In the genomic region with DNA sequence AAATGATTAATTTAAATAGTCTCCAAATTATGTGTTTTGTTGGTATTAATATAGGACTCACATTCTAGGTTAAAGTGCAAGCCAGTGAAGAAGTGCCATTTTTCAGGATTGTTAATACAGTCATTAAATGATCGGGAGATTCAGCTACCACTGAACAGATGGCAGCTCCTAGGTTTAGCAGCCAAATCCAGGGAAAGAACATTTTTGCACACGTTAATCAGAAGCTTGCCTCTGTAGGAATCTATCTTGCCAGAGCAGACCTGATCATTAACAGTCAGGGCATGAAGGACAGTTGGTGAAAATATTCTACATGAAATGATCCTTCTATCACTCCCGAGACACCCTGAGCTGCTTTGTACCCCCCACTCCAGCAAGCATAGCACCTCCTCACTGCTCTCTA, we compare ENCODE assay signal across 21 mouse cellular contexts.
A peak's percentile ranks its signal among the peaks of the same experiment; 100 is the strongest.
DNase-seq lines count a peak whose midpoint lies in the region; ATAC-seq and TF ChIP-seq lines count a peak whose summit lies in the region.
"Had no signal": no experiment of that assay in that cellular context is flagged by ENCODE, and none has a peak within 500 bp of the region (broad histone marks: within the 10 kb centered on the region; RNA-seq: fewer than 3 reads in every experiment).

No protein-coding gene starts in this region.

- WGBS in forebrain, embryonic 13.5 days, result 71% methylated on average over 3 of the region's 3 CpGs
- WGBS in forebrain, postnatal 0 days, result 43% methylated on average over 3 of the region's 3 CpGs

- no peak overlapping the region for H3K9ac ChIP-seq in forebrain, embryonic 13.5 days
- H3K9ac ChIP-seq in forebrain, postnatal 0 days, result no peak overlapping the region
- H3K9ac ChIP-seq: limb, embryonic 13.5 days; liver, embryonic 15.5 days had no signal

- H3K27ac ChIP-seq in forebrain, embryonic 13.5 days, result 0 out of 2 replicates have a peak overlapping the region, but pooled peaks have one; percentile 51
- no peak overlapping the region for H3K27ac ChIP-seq in forebrain, postnatal 0 days (ENCODE audit: low read depth, low read length)
- H3K27ac ChIP-seq: heart, embryonic 10.5 days; limb, embryonic 13.5 days; liver, embryonic 15.5 days; midbrain, embryonic 10.5 days had no signal

- no peak for DNase-seq in forebrain, postnatal 0 days
- DNase-seq in layer of hippocampus, adult 11-12 months (ENCODE audit: low spot score), result peak; percentile 45
- no peak for DNase-seq in layer of hippocampus, postnatal 25 days (ENCODE audit: extremely low spot score in 1 of 2, low spot score in 1 of 2)
- peak; percentile 42 to 50 for DNase-seq in cerebellum, postnatal 10 days
- peak; percentile 31 to 36 for DNase-seq in layer of hippocampus, postnatal 36 days
- DNase-seq: adrenal gland, adult 2 months; gastrocnemius, postnatal 25 days; heart, postnatal 10 days; kidney, adult 18-20 months; kidney, postnatal 25 days; thymus, postnatal 36 days had no signal

- ATAC-seq in forebrain, embryonic 13.5 days, result no peak; the same call in 1 of the 2 replicates
- no peak for ATAC-seq in forebrain, postnatal 0 days
- no peak for ATAC-seq in granulocyte monocyte progenitor cell, adult 5-6 weeks (replicated peaks; ENCODE audit: poor library complexity, severe bottlenecking)
- no peak for ATAC-seq in megakaryocyte-erythroid progenitor cell, adult 5-6 weeks (replicated peaks; ENCODE audit: low FRiP score, low TSS enrichment, poor library complexity, severe bottlenecking)
- ATAC-seq: lung, postnatal 0 days had no signal

- H3K27me3 ChIP-seq in forebrain, embryonic 13.5 days, result no peaks in the 10 kb centered on the region
- H3K27me3 ChIP-seq in forebrain, postnatal 0 days (ENCODE audit: insufficient read depth, low read length), result no peaks in the 10 kb centered on the region
- H3K27me3 ChIP-seq: CH12.LX; limb, embryonic 13.5 days; liver, embryonic 15.5 days had no signal

- no peak overlapping the region for H3K4me3 ChIP-seq in forebrain, embryonic 13.5 days
- H3K4me3 ChIP-seq in forebrain, postnatal 0 days (ENCODE audit: low read depth, low read length), result no peak overlapping the region
- H3K4me3 ChIP-seq: erythroblast, embryonic 14.5 days; heart, embryonic 10.5 days; limb, embryonic 13.5 days; liver, embryonic 15.5 days; midbrain, embryonic 10.5 days had no signal

- no peak for TF ChIP-seq CTCF in forebrain, postnatal 0 days (IDR thresholded peaks at IDR 0.05; ENCODE audit: low read depth)

- no peaks in the 10 kb centered on the region for H3K4me1 ChIP-seq in forebrain, embryonic 13.5 days
- H3K4me1 ChIP-seq in forebrain, postnatal 0 days (ENCODE audit: insufficient read depth), result no peaks in the 10 kb centered on the region
- H3K4me1 ChIP-seq: heart, embryonic 10.5 days; limb, embryonic 13.5 days; liver, embryonic 15.5 days; midbrain, embryonic 10.5 days had no signal

- H3K4me2 ChIP-seq in forebrain, embryonic 13.5 days, result no peak overlapping the region
- H3K4me2 ChIP-seq in forebrain, postnatal 0 days (ENCODE audit: low read depth), result no peak overlapping the region
- H3K4me2 ChIP-seq: limb, embryonic 13.5 days; liver, embryonic 15.5 days had no signal

- H3K36me3 ChIP-seq in forebrain, embryonic 13.5 days (ENCODE audit: poor library complexity, severe bottlenecking), result peaks cover 14% of the 10 kb centered on the region
- H3K36me3 ChIP-seq in forebrain, postnatal 0 days (ENCODE audit: insufficient read depth), result no peaks in the 10 kb centered on the region; the same call in 1 of the 2 replicates
- H3K36me3 ChIP-seq: liver, embryonic 15.5 days had no signal

- no peaks in the 10 kb centered on the region for H3K9me3 ChIP-seq in forebrain, embryonic 13.5 days (replicated peaks)
- H3K9me3 ChIP-seq in forebrain, postnatal 0 days (ENCODE audit: low read length), result no peaks in the 10 kb centered on the region
- H3K9me3 ChIP-seq: heart, embryonic 10.5 days; limb, embryonic 13.5 days; liver, embryonic 15.5 days; midbrain, embryonic 10.5 days had no signal

Comparison
In these comparisons a context has a peak if more than half of its experiments do, and no peak if none do; other contexts are left out.
1. DNase-seq: peak in layer of hippocampus, adult 11-12 months (single experiment), cerebellum, postnatal 10 days (2 of 2) and layer of hippocampus, postnatal 36 days (2 of 2); none in forebrain, postnatal 0 days (single experiment) and layer of hippocampus, postnatal 25 days (0 of 2).